Mouse (Mus musculus) bone marrow, adult 2 months (tissue): ENCODE measurements around the gene Etnk2. TPM values are rescaled to one million over a fixed set of nuclear protein-coding genes. Genes with fewer than 3 reads are reported as not detected.

ENCODE experiments used
- H3K27ac ChIP-seq: fragments of 200-500 bp; 2 replicates; pipeline ENCODE4 v1.5.1; 2012; ENCODE audit warnings: low read depth, mild to moderate bottlenecking, control low read depth, inconsistent platforms, low read length; ENCODE audit not compliant: control insufficient read depth, poor library complexity, insufficient read depth
- H3K4me1 ChIP-seq: fragments of 200-500 bp; 2 replicates; pipeline ENCODE4 v1.6.1; 2011; ENCODE audit warnings: low read length; ENCODE audit not compliant: control insufficient read depth, insufficient read depth
- H3K4me3 ChIP-seq: fragments of 200-500 bp; replicated peaks from 2 replicates; pipeline ENCODE3; 2011; ENCODE audit warnings: mild to moderate bottlenecking, low read depth, low read length, control low read depth; ENCODE audit not compliant: control insufficient read depth
- CTCF ChIP-seq: fragments of 200-500 bp; IDR thresholded peaks from 2 replicates; pipeline ENCODE4 v1.5.1; 2011; ENCODE audit warnings: low read length, control low read depth; ENCODE audit not compliant: control insufficient read depth, insufficient read depth
- POLR2A ChIP-seq: fragments of 200-500 bp; IDR thresholded peaks from 2 replicates; pipeline ENCODE4 v1.6.1; 2011; ENCODE audit warnings: low read depth, mild to moderate bottlenecking, control low read depth, low read length, borderline replicate concordance; ENCODE audit not compliant: control insufficient read depth
- WGBS: fragments of 180-500 bp; shearing (Covaris S2); methylation state at CpG from one replicate; pipeline ENCODE4 v1.1.7; 2018; 5-methylcytosine and 5-hydroxymethylcytosine counted together
- polyA plus RNA-seq: library from polyadenylated mRNA; stranded (reverse); fragments of >200 nt; gene quantifications from 2 replicates; pipeline ENCODE4 v1.2.4, GENCODE M21; 2011; ENCODE audit warnings: low replicate concordance; ENCODE audit not compliant: missing spikeins, insufficient read depth, insufficient read length

Gene Etnk2
- polyA plus RNA-seq, 1 experiment, result 1.3 TPM

GRCm38 (mm10) chr1:133382552-133383155, 19.3 kb downstream of the Etnk2 start:
- Histone ChIP-seq H3K4me1 (no peaks in the 10 kb centered on the region), H3K4me3 (no peak overlapping the region), H3K27ac (no peak overlapping the region)
- TF ChIP-seq POLR2A, result no peak
- no peak for TF ChIP-seq CTCF
- WGBS, result 73% methylated on average over 12 of the region's 12 CpGs

DNA sequence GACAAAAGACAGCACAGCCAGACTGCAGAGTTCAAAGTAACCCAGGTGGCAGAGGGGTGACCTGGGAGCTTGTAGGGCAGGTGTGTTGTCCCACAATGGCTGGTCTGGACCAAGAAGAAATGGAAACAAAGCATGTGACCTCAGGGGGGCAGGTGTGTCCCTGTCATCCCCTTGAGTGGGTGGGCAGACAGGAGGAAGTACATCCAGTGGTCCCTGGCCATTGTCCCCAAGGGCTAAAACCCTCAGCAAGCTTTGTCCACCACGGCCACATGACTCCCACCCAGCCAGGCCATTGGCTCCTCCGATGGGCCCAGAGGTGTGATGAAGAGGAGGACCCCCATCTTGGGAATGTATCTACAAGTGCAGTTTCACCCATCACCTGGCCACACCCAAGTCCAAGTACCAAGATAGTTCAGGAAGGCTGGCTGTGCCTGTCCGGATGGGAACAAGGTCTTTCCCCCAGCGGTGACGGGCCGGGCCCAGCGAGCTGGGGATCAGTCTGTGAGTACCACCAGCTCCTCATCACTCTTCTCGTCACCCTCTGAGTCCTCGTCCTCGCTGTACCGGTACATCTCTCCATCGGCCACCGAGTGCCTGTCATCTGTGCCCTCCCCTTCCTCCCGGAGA, 19.9 kb downstream of the Etnk2 start:
- WGBS, result 90% methylated on average over 14 of the region's 14 CpGs
- TF ChIP-seq CTCF, result no peak
- TF ChIP-seq POLR2A, result no peak
- Histone ChIP-seq H3K27ac (no peak overlapping the region), H3K4me3 (no peak overlapping the region), H3K4me1 (no peaks in the 10 kb centered on the region)

GRCm38 (mm10) chr1:133385506-133385905, 22.1 kb downstream of the Etnk2 start:
- H3K4me1 ChIP-seq, result no peaks in the 10 kb centered on the region
- H3K4me3 ChIP-seq, result peak overlapping the region; percentile 14
- 42% methylated on average over 9 of the region's 9 CpGs for WGBS
- no peak overlapping the region for H3K27ac ChIP-seq
- TF ChIP-seq POLR2A (no peak), CTCF (peak; percentile 88)

DNA sequence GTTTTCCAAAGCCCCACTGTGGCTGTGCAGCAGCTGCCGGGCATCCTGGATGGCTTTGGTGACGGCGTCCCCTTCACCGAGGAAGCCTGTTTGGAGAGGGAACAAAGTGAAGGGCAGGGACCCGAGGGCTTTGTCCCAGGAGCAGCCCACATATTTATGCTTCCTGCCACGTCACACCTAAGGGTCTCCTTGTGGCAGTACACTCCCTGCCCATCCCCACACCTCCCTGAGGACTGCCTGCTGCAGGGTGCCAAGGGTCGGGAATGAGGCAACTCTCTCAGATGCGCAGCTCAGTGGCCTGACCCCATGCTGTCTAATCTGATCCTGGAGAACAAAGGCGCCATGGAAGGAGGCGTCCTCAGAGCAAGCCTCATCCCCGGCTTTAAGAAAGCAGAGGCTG, 22.8 kb downstream of the Etnk2 start:
- TF ChIP-seq CTCF (no peak), POLR2A (no peak)
- no peaks in the 10 kb centered on the region for H3K4me1 ChIP-seq
- 75% methylated on average over 11 of the region's 11 CpGs for WGBS
- no peak overlapping the region for H3K4me3 ChIP-seq
- H3K27ac ChIP-seq, result no peak overlapping the region

DNA sequence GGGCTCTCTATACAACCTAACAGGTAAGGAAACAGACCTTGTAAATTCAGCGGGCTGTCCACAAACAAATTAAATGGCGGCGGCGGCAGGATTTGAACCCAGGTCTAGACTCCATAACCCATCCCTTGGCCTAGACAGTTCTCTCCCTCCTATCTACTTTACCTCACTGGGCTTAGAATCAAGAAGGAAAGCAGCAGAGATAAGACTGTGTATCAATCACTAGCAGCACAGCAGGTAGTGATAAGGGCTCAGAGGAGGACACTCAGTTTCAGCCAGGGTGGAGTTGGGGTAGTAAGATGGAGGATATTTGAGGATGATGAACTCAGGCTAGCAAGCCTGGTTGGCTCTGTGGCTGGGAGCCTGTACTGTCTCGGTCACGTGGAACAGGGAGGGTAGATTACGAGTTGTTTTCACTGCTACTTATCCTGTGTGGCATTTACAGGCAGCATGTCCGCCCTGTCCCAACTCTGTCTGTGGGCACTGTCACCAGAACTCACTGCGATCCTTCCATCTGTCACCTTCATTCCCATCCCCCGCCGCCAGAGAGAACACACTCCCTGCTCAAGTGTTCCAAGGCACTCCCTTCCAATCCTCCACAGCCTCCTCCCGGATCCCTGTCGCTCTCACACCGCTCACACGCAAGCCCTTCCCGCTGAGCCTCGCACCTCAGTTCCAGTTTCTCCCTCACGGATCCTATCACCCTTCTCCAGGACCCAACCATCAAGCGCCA, 24.3 kb downstream of the Etnk2 start:
- no peak overlapping the region for H3K4me3 ChIP-seq
- H3K27ac ChIP-seq, result no peak overlapping the region
- no peaks in the 10 kb centered on the region for H3K4me1 ChIP-seq
- 83% methylated on average over 19 of the region's 19 CpGs for WGBS
- TF ChIP-seq POLR2A (no peak), CTCF (no peak)

DNA sequence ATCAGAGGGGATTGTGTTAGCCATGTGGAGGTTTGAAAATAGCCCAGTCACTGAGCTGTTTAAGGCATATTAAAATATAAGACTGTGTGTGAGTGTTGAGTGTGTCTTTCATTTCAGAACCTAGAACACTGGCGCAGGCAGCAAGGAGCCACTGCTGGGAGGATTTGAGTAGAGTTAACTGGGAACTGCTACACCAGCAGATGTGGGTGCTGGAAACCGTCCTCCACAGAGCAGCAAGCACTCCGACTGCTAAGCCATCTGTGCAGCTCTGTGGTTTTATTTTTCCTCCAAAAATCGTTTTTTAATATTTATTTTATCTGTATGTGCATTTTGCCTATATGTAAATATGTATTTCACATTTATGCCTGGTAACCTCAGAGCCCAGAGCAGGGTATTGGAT, 31.3 kb downstream of the Etnk2 start:
- Histone ChIP-seq H3K4me3 (no peak overlapping the region), H3K27ac (no peak overlapping the region), H3K4me1 (no peaks in the 10 kb centered on the region)
- WGBS, result 66% methylated on average over 4 of the region's 4 CpGs
- TF ChIP-seq POLR2A (no peak), CTCF (no peak)

GRCm38 (mm10) chr1:133396693-133397092, 33.3 kb downstream of the Etnk2 start:
- Histone ChIP-seq H3K27ac (no peak overlapping the region), H3K4me3 (no peak overlapping the region), H3K4me1 (no peaks in the 10 kb centered on the region; the same call in 1 of the 2 replicates)
- WGBS, result 80% methylated on average over 5 of the region's 5 CpGs
- TF ChIP-seq POLR2A (no peak), CTCF (no peak)

- TF ChIP-seq POLR2A (no peak), CTCF (no peak)
- Histone ChIP-seq H3K4me1 (no peaks in the 10 kb centered on the region; the same call in 1 of the 2 replicates), H3K27ac (no peak overlapping the region), H3K4me3 (no peak overlapping the region)
- WGBS, result 79% methylated on average over 5 of the region's 5 CpGs
Observed at GRCm38 (mm10) chr1:133397094-133397482, 33.7 kb downstream of the Etnk2 start.
